Mouse (Mus musculus) small intestine, adult 2 months (tissue): ENCODE measurements around the gene Nthl1. TPM values are rescaled to one million over a fixed set of nuclear protein-coding genes. Genes with fewer than 3 reads are reported as not detected.

Experiments
- H3K27ac ChIP-seq: fragments of 200-500 bp; 2 replicates; pipeline ENCODE4 v1.5.1; 2012; ENCODE audit warnings: low read depth, low read length, control low read depth, inconsistent platforms; ENCODE audit not compliant: insufficient read depth
- H3K27me3 ChIP-seq: fragments of 200-500 bp; 2 replicates; pipeline ENCODE4 v1.6.1; 2012; ENCODE audit warnings: mild to moderate bottlenecking, moderate library complexity, low read length, inconsistent platforms; ENCODE audit not compliant: control insufficient read depth, insufficient read depth
- H3K36me3 ChIP-seq: fragments of 200-500 bp; 2 replicates; pipeline ENCODE4 v1.6.1; 2012; ENCODE audit warnings: mild to moderate bottlenecking, low read length, control low read depth, inconsistent platforms; ENCODE audit not compliant: control insufficient read depth, insufficient read depth
- H3K4me1 ChIP-seq: fragments of 200-500 bp; 2 replicates; pipeline ENCODE4 v1.6.1; 2012; ENCODE audit warnings: low read length, inconsistent platforms, mixed read lengths; ENCODE audit not compliant: control insufficient read depth, insufficient read depth, insufficient read length
- H3K4me3 ChIP-seq: fragments of 200-500 bp; 2 replicates; pipeline ENCODE4 v1.5.1; 2012; ENCODE audit warnings: low read depth, mild to moderate bottlenecking, control low read depth, inconsistent platforms, low read length, moderate library complexity
- CTCF ChIP-seq: fragments of 200-500 bp; IDR thresholded peaks from 2 replicates; pipeline ENCODE4 v1.5.1; 2012; ENCODE audit warnings: low read depth, mild to moderate bottlenecking, control low read depth, inconsistent platforms, low read length, moderate library complexity, mixed read lengths; ENCODE audit not compliant: insufficient replicate concordance, insufficient read length; ENCODE audit errors: extremely low read depth
- POLR2A ChIP-seq: fragments of 200-500 bp; IDR thresholded peaks from 2 replicates; pipeline ENCODE4 v1.6.1; 2012; ENCODE audit warnings: low read depth, mild to moderate bottlenecking, control low read depth, inconsistent platforms, low read length, moderate library complexity
- WGBS: fragments of 180-500 bp; shearing (Covaris S2); methylation state at CpG from one replicate; pipeline ENCODE4 v1.1.7; 2018; 5-methylcytosine and 5-hydroxymethylcytosine counted together
- polyA plus RNA-seq: library from polyadenylated mRNA; depleted of rRNA; stranded (reverse); fragments of >200 nt; gene quantifications from 2 replicates; pipeline ENCODE4 v1.2.3, GENCODE M21; 2012

Nthl1 gene
- polyA plus RNA-seq, 1 experiment, result 7.2 TPM

GRCm38 (mm10) chr17:24638214-24638613 is 5.7 kb downstream of the Nthl1 start:
- Histone ChIP-seq H3K4me1 (peaks cover 5% of the 10 kb centered on the region), H3K27me3 (no peaks in the 10 kb centered on the region), H3K36me3 (0 out of 2 replicates have a peak, but pooled peaks cover 1% of the 10 kb centered on the region), H3K4me3 (no peak overlapping the region), H3K27ac (peak overlapping the region; percentile 25; the same call in 1 of the 2 replicates)
- no peak for TF ChIP-seq CTCF
- no peak for TF ChIP-seq POLR2A
- 77% methylated on average over 4 of the region's 4 CpGs for WGBS

- Histone ChIP-seq H3K4me3 (no peak overlapping the region), H3K36me3 (0 out of 2 replicates have a peak, but pooled peaks cover 1% of the 10 kb centered on the region), H3K27me3 (no peaks in the 10 kb centered on the region), H3K4me1 (peaks cover 3% of the 10 kb centered on the region; the same call in 1 of the 2 replicates), H3K27ac (peak overlapping the region; percentile 58)
- TF ChIP-seq POLR2A (no peak), CTCF (no peak)
- 70% methylated on average over 9 of the region's 9 CpGs for WGBS
Measured at GRCm38 (mm10) chr17:24638840-24639239, 6.4 kb downstream of the Nthl1 start.

DNA sequence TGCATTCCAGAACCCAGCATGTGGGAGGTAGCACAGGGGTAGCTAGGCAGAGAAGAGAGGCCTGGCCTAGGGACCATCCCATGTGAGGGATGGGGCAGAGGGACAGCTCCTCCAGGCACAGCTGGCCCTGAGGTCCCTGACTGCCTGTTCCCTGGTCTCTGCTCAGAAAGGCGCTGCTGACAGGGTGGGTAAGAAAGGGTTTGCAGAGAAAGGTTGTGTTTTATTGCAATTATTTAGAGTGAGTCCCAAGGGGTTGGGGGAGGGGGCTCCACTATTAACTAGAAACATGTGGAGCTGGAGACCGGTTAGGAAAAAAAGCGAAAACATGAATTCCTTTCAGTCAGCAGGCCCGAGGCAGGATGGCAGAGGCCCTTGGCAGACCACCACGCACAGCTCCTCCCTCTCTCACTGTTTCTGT is 7.1 kb downstream of the Nthl1 start:
- Histone ChIP-seq H3K27ac (peak overlapping the region; percentile 58), H3K27me3 (no peaks in the 10 kb centered on the region), H3K4me1 (peaks cover 3% of the 10 kb centered on the region; the same call in 1 of the 2 replicates), H3K36me3 (0 out of 2 replicates have a peak, but pooled peaks cover 1% of the 10 kb centered on the region), H3K4me3 (no peak overlapping the region)
- no peak for TF ChIP-seq POLR2A
- TF ChIP-seq CTCF, result no peak
- WGBS, result 79% methylated on average over 5 of the region's 5 CpGs

- TF ChIP-seq POLR2A, result no peak
- no peak for TF ChIP-seq CTCF
- WGBS, result 83% methylated on average over 7 of the region's 7 CpGs
- no peaks in the 10 kb centered on the region for H3K27me3 ChIP-seq
- peaks cover 3% of the 10 kb centered on the region; the same call in 1 of the 2 replicates for H3K4me1 ChIP-seq
- no peak overlapping the region for H3K4me3 ChIP-seq
- H3K36me3 ChIP-seq, result 0 out of 2 replicates have a peak, but pooled peaks cover 1% of the 10 kb centered on the region
- no peak overlapping the region for H3K27ac ChIP-seq
Measured at GRCm38 (mm10) chr17:24640119-24640518, 7.6 kb downstream of the Nthl1 start.

DNA sequence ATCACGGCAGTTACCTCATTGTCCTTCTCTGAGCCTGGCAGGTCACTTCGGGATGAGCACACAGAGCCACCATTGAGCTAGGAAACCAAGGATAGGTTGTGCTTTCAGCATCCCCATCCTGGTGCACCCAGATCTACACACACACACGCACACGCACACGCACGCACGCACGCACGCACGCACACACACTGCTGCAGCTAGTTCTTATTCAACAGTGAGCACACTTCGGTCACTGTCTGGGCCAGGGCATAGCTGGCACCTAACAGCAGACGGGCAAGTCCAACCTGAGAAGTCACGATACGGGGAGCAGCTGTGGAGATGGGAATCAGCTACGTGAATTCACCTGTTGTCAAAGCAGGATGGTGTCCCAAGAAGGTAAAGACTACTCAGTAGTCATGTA is 8.1 kb downstream of the Nthl1 start:
- WGBS, result 94% methylated on average over 15 of the region's 15 CpGs
- Histone ChIP-seq H3K36me3 (0 out of 2 replicates have a peak, but pooled peaks cover 1% of the 10 kb centered on the region), H3K27me3 (no peaks in the 10 kb centered on the region), H3K4me1 (peaks cover 5% of the 10 kb centered on the region; the same call in 1 of the 2 replicates), H3K4me3 (no peak overlapping the region), H3K27ac (no peak overlapping the region)
- TF ChIP-seq POLR2A, result no peak
- no peak for TF ChIP-seq CTCF

DNA sequence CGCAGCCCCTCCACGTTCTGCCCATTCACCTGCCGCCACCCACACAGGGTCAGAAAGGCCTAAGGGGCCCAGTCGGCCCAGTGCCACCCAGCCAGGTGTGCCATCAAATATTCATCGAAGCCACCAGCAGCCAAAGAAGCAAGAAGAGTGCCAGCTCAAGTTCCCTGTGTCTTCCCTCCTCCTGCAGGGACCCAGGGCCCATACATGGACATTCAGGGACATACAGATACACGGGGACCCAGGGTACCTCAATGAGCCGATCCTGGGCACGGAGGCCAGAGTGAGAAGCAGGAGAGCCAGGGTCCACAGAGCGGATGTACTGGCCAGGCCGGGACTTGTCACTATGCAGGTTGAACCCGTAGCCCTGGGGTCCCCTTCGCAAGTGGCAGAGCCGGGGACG is 9.5 kb downstream of the Nthl1 start:
- Histone ChIP-seq H3K36me3 (0 out of 2 replicates have a peak, but pooled peaks cover 1% of the 10 kb centered on the region), H3K27ac (no peak overlapping the region), H3K4me1 (peaks cover 5% of the 10 kb centered on the region; the same call in 1 of the 2 replicates), H3K4me3 (no peak overlapping the region), H3K27me3 (no peaks in the 10 kb centered on the region)
- WGBS, result 89% methylated on average over 14 of the region's 14 CpGs
- TF ChIP-seq POLR2A, result no peak
- no peak for TF ChIP-seq CTCF

GRCm38 (mm10) chr17:24642791-24643343 is 10.4 kb downstream of the Nthl1 start:
- no peaks in the 10 kb centered on the region for H3K27me3 ChIP-seq
- 0 out of 2 replicates have a peak overlapping the region, but pooled peaks have one; percentile 85 for H3K27ac ChIP-seq
- peaks cover 5% of the 10 kb centered on the region; the same call in 1 of the 2 replicates for H3K4me1 ChIP-seq
- TF ChIP-seq POLR2A, result no peak
- no peak for TF ChIP-seq CTCF
- WGBS, result 76% methylated on average over 6 of the region's 6 CpGs
- 0 out of 2 replicates have a peak, but pooled peaks cover 1% of the 10 kb centered on the region for H3K36me3 ChIP-seq
- H3K4me3 ChIP-seq, result peak overlapping the region; percentile 5
